ENCODE assay signal across 8 mouse cellular contexts in the genomic region with DNA sequence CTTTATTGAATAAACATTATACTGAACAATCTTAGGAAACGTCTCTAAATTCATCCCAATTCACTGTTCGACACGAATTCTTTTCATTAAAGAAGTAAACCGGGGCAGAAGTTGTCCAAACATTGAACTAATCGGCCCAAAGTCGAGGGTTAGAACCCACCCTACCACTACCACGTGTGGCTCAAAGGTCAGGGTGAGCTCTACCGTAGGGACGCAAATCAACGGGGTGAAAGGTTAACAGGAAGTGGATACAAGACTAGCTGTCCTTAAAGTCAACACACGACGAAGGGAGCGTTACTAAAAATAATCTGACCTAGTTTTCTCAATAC. TPM values are rescaled to one million over a fixed set of nuclear protein-coding genes. Genes with fewer than 3 reads are reported as not detected.
DNase-seq lines count a peak whose midpoint lies in the region; ATAC-seq and TF ChIP-seq lines count a peak whose summit lies in the region.

No protein-coding gene starts in this region.

- TF ChIP-seq CTCF in spleen, adult 2 months (IDR thresholded peaks at IDR 0.05; ENCODE audit: extremely low read depth, insufficient read depth, insufficient read length, insufficient replicate concordance) = no peak
- no peak for TF ChIP-seq CTCF in forebrain, postnatal 0 days (IDR thresholded peaks at IDR 0.05; ENCODE audit: low read depth)

- peak overlapping the region; percentile 76 for H3K4me2 ChIP-seq in forebrain, postnatal 0 days (ENCODE audit: low read depth)
- H3K4me2 ChIP-seq in midbrain, embryonic 12.5 days (replicated peaks) = peak overlapping the region; percentile 73

- peak; percentile 56 for ATAC-seq in forebrain, postnatal 0 days
- peak; percentile 66 for ATAC-seq in midbrain, embryonic 12.5 days (ENCODE audit: low FRiP score, low read depth)

- H3K9me3 ChIP-seq in forebrain, postnatal 0 days (ENCODE audit: low read length) = no peaks in the 10 kb centered on the region
- H3K9me3 ChIP-seq in midbrain, embryonic 12.5 days = no peaks in the 10 kb centered on the region

- peak overlapping the region; percentile 49 for H3K4me3 ChIP-seq in spleen, adult 2 months (ENCODE audit: extremely low read depth, insufficient read depth, insufficient read length)
- H3K4me3 ChIP-seq in forebrain, postnatal 0 days (ENCODE audit: low read depth, low read length) = peak overlapping the region; percentile 94
- peak overlapping the region; percentile 83 for H3K4me3 ChIP-seq in midbrain, embryonic 12.5 days

- H3K4me1 ChIP-seq in spleen, adult 2 months (ENCODE audit: control insufficient read depth, insufficient read depth, insufficient read length) = no peaks in the 10 kb centered on the region; the same call in 1 of the 2 replicates
- peaks cover 5% of the 10 kb centered on the region; the same call in 1 of the 2 replicates for H3K4me1 ChIP-seq in forebrain, postnatal 0 days (ENCODE audit: insufficient read depth)
- H3K4me1 ChIP-seq in midbrain, embryonic 12.5 days = peaks cover 13% of the 10 kb centered on the region

- DNase-seq in embryo, embryonic 10 days (ENCODE audit: low spot score) = peak; percentile 83
- no peak for DNase-seq in embryo, embryonic 9.5 days (ENCODE audit: extremely low spot score)
- no peak for DNase-seq in spleen, adult 2 months (ENCODE audit: low read depth in 1 of 2, low spot score in 2 of 2)
- no peak for DNase-seq in spleen, postnatal 14 days (ENCODE audit: low spot score in 2 of 2)
- no peak for DNase-seq in forebrain, postnatal 0 days
- peak; percentile 66 for DNase-seq in kidney, postnatal 10 days
- DNase-seq in natural killer cell, adult 2 months (ENCODE audit: low spot score in 2 of 2) = no peak

- H3K36me3 ChIP-seq in spleen, adult 2 months (ENCODE audit: control insufficient read depth, insufficient read depth, low read length) = peaks cover 11% of the 10 kb centered on the region
- peaks cover 17% of the 10 kb centered on the region; the same call in 1 of the 2 replicates for H3K36me3 ChIP-seq in forebrain, postnatal 0 days (ENCODE audit: insufficient read depth)
- peaks cover 30% of the 10 kb centered on the region for H3K36me3 ChIP-seq in midbrain, embryonic 12.5 days

- H3K27me3 ChIP-seq in spleen, adult 2 months (ENCODE audit: control insufficient read depth, insufficient read depth, low read length) = no peaks in the 10 kb centered on the region
- H3K27me3 ChIP-seq in forebrain, postnatal 0 days (ENCODE audit: insufficient read depth, low read length) = no peaks in the 10 kb centered on the region
- peaks cover 2% of the 10 kb centered on the region; the same call in 1 of the 2 replicates for H3K27me3 ChIP-seq in midbrain, embryonic 12.5 days

- peak overlapping the region; percentile 75 for H3K27ac ChIP-seq in spleen, adult 2 months (ENCODE audit: insufficient read depth, low read length)
- peak overlapping the region; percentile 37 for H3K27ac ChIP-seq in forebrain, postnatal 0 days (ENCODE audit: low read depth, low read length)
- H3K27ac ChIP-seq in midbrain, embryonic 12.5 days (replicated peaks) = no peak overlapping the region; the same call in 1 of the 2 replicates

- 10% methylated on average over 13 of the region's 13 CpGs for WGBS in spleen, adult 2 months
- WGBS in forebrain, postnatal 0 days = 13% methylated on average over 13 of the region's 13 CpGs
- 11% methylated on average over 13 of the region's 13 CpGs for WGBS in midbrain, embryonic 12.5 days

- peak overlapping the region; percentile 33; the same call in 1 of the 2 replicates for H3K9ac ChIP-seq in forebrain, postnatal 0 days
- H3K9ac ChIP-seq in midbrain, embryonic 12.5 days (replicated peaks) = 0 out of 2 replicates have a peak overlapping the region, but pooled peaks have one; percentile 20

- TF ChIP-seq POLR2A in spleen, adult 2 months (IDR thresholded peaks at IDR 0.05; ENCODE audit: low read depth, low read length) = no peak

RNA-seq across cellular contexts. Expression of a gene that starts 0.4 kb away (rescaled TPM):
- polyA plus RNA-seq in spleen, adult 2 months (2012; rRNA removed) = 181 and 239 TPM in 2 replicates
- total RNA-seq in forebrain, postnatal 0 days (2014; rRNA removed) = 65.0 and 86.4 TPM in 2 replicates
- 46.0 and 57.1 TPM in 2 replicates for polyA plus RNA-seq in forebrain, postnatal 0 days (2015; fragmentation: Nextera tagmentation; extraction: Ambion mirVana)
- polyA plus RNA-seq in midbrain, embryonic 12.5 days (2016; fragmentation: Nextera tagmentation; extraction: Ambion mirVana) = 97.5 and 99.5 TPM in 2 replicates

RNA-seq across cellular contexts. Expression of a gene that starts 5.5 kb away (rescaled TPM):
- 0.05 and 0.07 TPM in 2 replicates for polyA plus RNA-seq in spleen, adult 2 months (2012; rRNA removed)
- 0.15 and 0.24 TPM in 2 replicates for total RNA-seq in forebrain, postnatal 0 days (2014; rRNA removed)
- polyA plus RNA-seq in forebrain, postnatal 0 days (2015; fragmentation: Nextera tagmentation; extraction: Ambion mirVana) = 0.17 and 0.19 TPM in 2 replicates
- polyA plus RNA-seq in midbrain, embryonic 12.5 days (2016; fragmentation: Nextera tagmentation; extraction: Ambion mirVana) = 0.24 and 0.43 TPM in 2 replicates

RNA-seq across cellular contexts. Expression of a gene that starts 17.4 kb away (rescaled TPM):
- polyA plus RNA-seq in spleen, adult 2 months (2012; rRNA removed) = not detected in 2 replicates
- total RNA-seq in forebrain, postnatal 0 days (2014; rRNA removed) = 0.15 and 0.57 TPM in 2 replicates
- 0.30 and 0.83 TPM in 2 replicates for polyA plus RNA-seq in forebrain, postnatal 0 days (2015; fragmentation: Nextera tagmentation; extraction: Ambion mirVana)
- polyA plus RNA-seq in midbrain, embryonic 12.5 days (2016; fragmentation: Nextera tagmentation; extraction: Ambion mirVana) = 0.14 TPM in 1 of 2 replicates, not detected in the other

RNA-seq across cellular contexts. Expression of a gene that starts 21.1 kb away (rescaled TPM):
- 10.5 and 20.8 TPM in 2 replicates for polyA plus RNA-seq in spleen, adult 2 months (2012; rRNA removed)
- 11.2 and 17.9 TPM in 2 replicates for total RNA-seq in forebrain, postnatal 0 days (2014; rRNA removed)
- polyA plus RNA-seq in forebrain, postnatal 0 days (2015; fragmentation: Nextera tagmentation; extraction: Ambion mirVana) = 14.0 and 20.7 TPM in 2 replicates
- polyA plus RNA-seq in midbrain, embryonic 12.5 days (2016; fragmentation: Nextera tagmentation; extraction: Ambion mirVana) = 26.8 and 27.0 TPM in 2 replicates

RNA-seq across cellular contexts. Expression of a gene that starts 29.1 kb away (rescaled TPM):
- polyA plus RNA-seq in spleen, adult 2 months (2012; rRNA removed) = 12.6 and 15.5 TPM in 2 replicates
- 238 and 257 TPM in 2 replicates for total RNA-seq in forebrain, postnatal 0 days (2014; rRNA removed)
- polyA plus RNA-seq in forebrain, postnatal 0 days (2015; fragmentation: Nextera tagmentation; extraction: Ambion mirVana) = 222 and 300 TPM in 2 replicates
- polyA plus RNA-seq in midbrain, embryonic 12.5 days (2016; fragmentation: Nextera tagmentation; extraction: Ambion mirVana) = 225 and 253 TPM in 2 replicates

Comparison
In these comparisons a context has a peak if more than half of its experiments do, and no peak if none do; other contexts are left out.
1. DNase-seq: peak in embryo, embryonic 10 days (single experiment) and kidney, postnatal 10 days (single experiment); none in embryo, embryonic 9.5 days (single experiment), spleen, adult 2 months (0 of 2), spleen, postnatal 14 days (0 of 2), forebrain, postnatal 0 days (single experiment) and natural killer cell, adult 2 months (0 of 2).
2. Peak in every context shown above with its lines, with median percentiles within 50 percentile points of each other: H3K4me3 ChIP-seq.